Mouse (Mus musculus) CD4-positive helper T cell, adult 2 months (primary cell): Measurements from ENCODE around the gene Cpne1.

ENCODE experiments used
- DNase-seq: peaks from one replicate; pipeline ENCODE4 v3.0.0-alpha.2; 2012; ENCODE audit warnings: low read depth, missing footprints, low spot score

The Cpne1 gene

DNA sequence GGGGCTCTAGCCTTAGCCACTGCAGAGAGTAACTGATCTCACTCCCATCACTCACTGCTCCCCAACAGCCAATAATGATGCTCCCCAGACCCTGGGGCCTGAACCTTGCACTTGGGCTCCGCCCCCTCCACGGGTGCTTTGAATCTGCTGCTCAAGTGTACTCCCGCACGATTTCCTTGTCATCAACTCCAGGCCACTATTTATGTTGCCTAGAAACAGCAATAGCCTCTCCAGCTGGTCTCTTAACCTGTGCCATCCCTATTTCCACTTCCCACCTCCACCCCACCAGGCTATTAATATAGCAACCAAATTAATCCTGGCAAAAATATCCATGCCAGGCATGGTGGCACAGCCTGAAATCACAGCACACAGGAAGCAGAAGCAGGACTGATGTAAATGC is 32.1 kb downstream of the Cpne1 start:
- no peak for DNase-seq

DNA sequence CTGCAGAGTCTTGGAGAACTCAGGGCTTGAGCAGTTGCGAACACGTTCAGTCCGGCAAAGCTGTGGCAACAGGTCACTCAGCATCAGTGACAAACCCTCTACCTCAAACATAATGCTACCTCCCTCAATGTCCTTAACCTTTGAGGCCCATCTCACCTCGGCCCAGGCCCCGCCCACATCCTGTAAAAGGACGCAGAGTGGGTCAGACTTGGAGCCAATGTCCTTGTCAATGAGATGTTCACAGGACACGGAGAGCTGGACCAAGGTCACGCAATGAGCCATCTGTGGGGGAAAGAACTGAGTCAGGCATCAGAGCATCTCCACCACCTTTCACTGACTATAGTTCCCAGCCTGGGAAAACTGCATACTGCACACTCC is 32.6 kb downstream of the Cpne1 start:
- DNase-seq: no peak

GRCm38 (mm10) chr2:156078421-156079182 is 33.2 kb downstream of the Cpne1 start:
- DNase-seq: no peak

GRCm38 (mm10) chr2:156077461-156077860 is 34.3 kb downstream of the Cpne1 start:
- DNase-seq: no peak

- DNase-seq: no peak
Measured at GRCm38 (mm10) chr2:156073725-156074124, 38.0 kb downstream of the Cpne1 start.

GRCm38 (mm10) chr2:156071236-156071635 is 40.5 kb downstream of the Cpne1 start:
- DNase-seq: no peak

- DNase-seq: no peak
Measured at GRCm38 (mm10) chr2:156067916-156068315, 43.8 kb downstream of the Cpne1 start.

GRCm38 (mm10) chr2:156066126-156066525 is 45.6 kb downstream of the Cpne1 start:
- DNase-seq: no peak

DNA sequence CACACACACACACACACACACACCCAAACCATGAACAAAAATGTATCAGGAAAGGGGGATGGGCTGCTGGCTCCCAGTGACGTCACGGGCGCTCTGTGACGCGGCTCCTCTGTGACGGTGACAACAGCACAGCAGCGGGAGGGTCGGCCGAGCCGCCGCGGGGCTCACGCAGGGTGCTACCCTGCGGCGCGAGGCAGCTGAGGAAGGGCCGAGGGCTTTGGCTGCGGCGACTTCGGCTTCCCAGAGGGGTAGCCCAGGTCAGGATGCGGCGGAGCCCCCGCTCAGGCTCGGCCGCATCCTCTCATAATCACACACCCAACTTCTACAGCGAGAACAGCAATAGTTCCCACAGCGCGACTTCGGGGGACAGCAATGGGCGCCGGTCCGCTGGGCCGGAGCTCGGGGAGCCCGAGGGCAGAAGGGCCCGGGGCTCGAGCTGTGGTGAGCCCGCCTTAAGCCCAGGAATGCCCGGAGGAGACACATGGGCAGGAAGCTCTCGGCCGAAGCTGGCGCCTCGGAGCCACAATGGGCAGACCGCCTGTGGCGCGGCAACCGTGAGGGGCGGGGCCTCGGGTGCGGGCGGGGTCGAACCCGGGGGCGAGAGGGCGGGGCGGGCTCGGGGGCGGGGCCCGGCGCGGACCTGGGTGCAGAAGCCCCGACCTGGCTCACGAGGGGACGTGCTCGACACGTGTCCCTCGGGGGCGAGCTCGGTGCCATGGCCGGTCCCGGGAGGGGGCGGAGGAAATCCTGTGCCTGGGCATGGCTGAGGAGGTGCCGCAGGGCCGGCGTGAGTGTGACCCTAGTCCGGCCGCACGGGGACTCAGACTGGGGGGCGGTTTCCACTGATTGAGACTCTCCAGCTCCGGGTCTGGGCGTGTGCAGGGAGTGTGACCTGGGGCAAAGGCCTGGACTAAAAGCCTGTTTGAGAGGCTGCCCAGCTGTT is 46.4 kb downstream of the Cpne1 start, which contains the start of gene Spag4:
Gene Spag4 (plus strand): TSS at position 77 of the 943 bp plus-strand sequence.
- DNase-seq: peak; percentile 86

DNA sequence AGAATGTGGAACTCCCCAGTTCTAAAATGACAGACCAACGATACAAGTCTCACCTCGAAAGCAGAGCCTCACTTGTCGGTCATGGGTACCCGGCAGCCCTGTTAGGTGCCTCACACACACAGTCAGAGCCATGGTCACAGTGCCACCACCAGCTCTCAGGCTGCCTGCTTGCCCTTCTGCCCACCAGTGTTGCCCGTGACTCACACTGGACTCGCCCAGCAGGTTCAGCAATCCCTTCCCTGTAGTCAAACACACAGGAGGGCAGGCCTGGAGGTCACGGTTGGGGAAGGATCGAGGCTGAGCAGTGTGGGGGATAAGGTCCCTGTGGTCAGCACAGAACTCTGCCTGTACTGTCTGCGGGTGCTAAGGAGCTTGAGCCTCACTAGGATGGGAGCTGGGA is 58.9 kb downstream of the Cpne1 start, which contains the start of gene Fer1l4:
Gene Fer1l4 (minus strand): TSS at position 132 of the 400 bp plus-strand sequence.
- DNase-seq: no peak

GRCm38 (mm10) chr2:156047929-156048328 is 63.8 kb downstream of the Cpne1 start:
- DNase-seq: peak; percentile 43

DNA sequence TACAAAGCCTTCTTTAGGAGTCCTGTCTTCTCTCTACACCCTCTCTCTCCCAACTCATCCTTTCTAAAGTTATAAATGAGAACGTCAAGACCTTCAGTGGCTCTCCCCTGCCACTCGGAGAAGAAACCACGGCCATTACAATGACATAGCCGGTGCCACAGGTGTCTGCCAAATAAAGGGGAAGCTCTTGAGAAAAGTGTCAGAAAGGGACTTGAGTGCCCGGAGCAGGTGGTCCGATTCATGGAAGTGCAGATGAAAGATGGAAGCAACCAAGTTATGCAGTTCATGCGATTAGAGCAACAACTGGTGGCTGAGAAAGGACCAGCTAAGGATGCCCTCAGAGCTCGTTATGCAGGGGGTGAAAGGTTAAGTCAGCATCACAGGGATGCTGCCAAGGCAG is 68.9 kb downstream of the Cpne1 start:
- DNase-seq: no peak

- no peak for DNase-seq
Measured at GRCm38 (mm10) chr2:156039390-156039789, 72.4 kb downstream of the Cpne1 start.

DNA sequence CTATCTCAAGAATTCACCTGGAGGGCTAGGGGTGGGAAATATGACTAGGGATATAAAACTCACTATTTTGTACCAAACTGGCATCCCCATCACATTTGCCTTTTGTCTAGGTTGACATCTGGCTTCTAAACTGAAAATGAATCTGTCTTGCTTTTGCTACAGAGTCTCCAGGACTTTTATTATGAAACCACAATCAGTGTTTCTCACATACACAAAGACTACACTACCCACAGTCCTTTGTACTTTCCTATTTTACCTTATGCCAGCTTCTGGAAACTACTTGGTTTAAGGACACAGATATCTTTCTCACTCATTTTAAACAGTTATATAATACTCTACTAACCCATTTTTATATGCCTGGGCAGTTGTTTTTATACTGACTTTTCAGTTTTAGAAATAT is 86.3 kb downstream of the Cpne1 start:
- DNase-seq: no peak
